9 mouse cellular contexts compared by ENCODE assay signal in the genomic region with DNA sequence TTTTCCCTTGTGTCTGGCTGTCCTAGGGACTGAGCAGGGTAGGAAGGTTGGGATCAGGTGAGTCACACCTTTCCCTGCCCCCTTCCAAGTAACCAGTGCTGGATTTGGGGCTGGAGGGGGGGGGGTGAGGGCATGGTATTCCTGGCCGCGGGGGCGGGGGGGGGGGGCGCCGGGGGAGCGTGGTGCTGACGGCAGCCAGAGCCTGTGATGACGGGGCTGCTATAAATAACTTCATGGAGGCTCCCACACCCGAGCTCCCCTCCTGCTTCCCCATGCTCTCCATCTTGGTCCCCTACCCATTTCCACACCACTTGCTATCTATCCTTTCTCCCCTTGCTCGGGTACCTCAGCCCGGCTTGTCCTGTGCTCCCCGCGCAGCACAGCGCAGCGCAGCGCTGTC. TPM values are rescaled to one million over a fixed set of nuclear protein-coding genes. Genes with fewer than 3 reads are reported as not detected.
A peak's percentile ranks its signal among the peaks of the same experiment; 100 is the strongest.
DNase-seq lines count a peak whose midpoint lies in the region; ATAC-seq lines count a peak whose summit lies in the region.
"Had no signal": no experiment of that assay in that cellular context is flagged by ENCODE, and none has a peak within 500 bp of the region (broad histone marks: within the 10 kb centered on the region; RNA-seq: fewer than 3 reads in every experiment).

No protein-coding gene starts in this region.

- H3K9me3 ChIP-seq in megakaryocyte, embryonic 14.5 days, result no peaks in the 10 kb centered on the region
- no peaks in the 10 kb centered on the region for H3K9me3 ChIP-seq in limb, embryonic 12.5 days
- no peaks in the 10 kb centered on the region for H3K9me3 ChIP-seq in stomach, embryonic 16.5 days (replicated peaks; ENCODE audit: control insufficient read depth, low read length)

- H3K27ac ChIP-seq in limb, embryonic 12.5 days, result peak overlapping the region; percentile 72
- H3K27ac ChIP-seq in stomach, embryonic 16.5 days (ENCODE audit: low read length), result no peak overlapping the region

- peak overlapping the region; percentile 62 for H3K4me3 ChIP-seq in megakaryocyte, embryonic 14.5 days (replicated peaks)
- peak overlapping the region; percentile 46 for H3K4me3 ChIP-seq in limb, embryonic 12.5 days (replicated peaks)
- H3K4me3 ChIP-seq in stomach, embryonic 16.5 days (replicated peaks; ENCODE audit: low read length), result no peak overlapping the region

- H3K4me1 ChIP-seq in megakaryocyte, embryonic 14.5 days, result peaks cover 85% of the 10 kb centered on the region
- peaks cover 51% of the 10 kb centered on the region for H3K4me1 ChIP-seq in limb, embryonic 12.5 days (replicated peaks)
- peaks cover 40% of the 10 kb centered on the region for H3K4me1 ChIP-seq in stomach, embryonic 16.5 days (ENCODE audit: control insufficient read depth, insufficient read depth, low read length)

- H3K9ac ChIP-seq in limb, embryonic 12.5 days (replicated peaks), result peak overlapping the region; percentile 66
- peak overlapping the region; percentile 12 for H3K9ac ChIP-seq in stomach, embryonic 16.5 days (ENCODE audit: low read length)

- peaks cover 44% of the 10 kb centered on the region for H3K27me3 ChIP-seq in megakaryocyte, embryonic 14.5 days (replicated peaks)
- H3K27me3 ChIP-seq in limb, embryonic 12.5 days, result no peaks in the 10 kb centered on the region; the same call in 1 of the 2 replicates
- H3K27me3 ChIP-seq in stomach, embryonic 16.5 days (ENCODE audit: control insufficient read depth, insufficient read depth, low read length), result no peaks in the 10 kb centered on the region

- 17% methylated on average over 11 of the region's 16 CpGs for WGBS in limb, embryonic 12.5 days
- WGBS in stomach, embryonic 16.5 days, result 9% methylated on average over 15 of the region's 16 CpGs

- peak overlapping the region; percentile 92 for H3K4me2 ChIP-seq in limb, embryonic 12.5 days
- H3K4me2 ChIP-seq in stomach, embryonic 16.5 days (ENCODE audit: low read depth, low read length), result peak overlapping the region; percentile 17; the same call in 1 of the 2 replicates

- ATAC-seq in megakaryocyte, adult 5-6 weeks (ENCODE audit: poor library complexity, severe bottlenecking), result no peak
- ATAC-seq in limb, embryonic 12.5 days (ENCODE audit: insufficient number of reproducible peaks, insufficient read depth, low FRiP score, low TSS enrichment, low read depth), result no peak
- ATAC-seq in stomach, embryonic 16.5 days (ENCODE audit: insufficient read depth, low FRiP score), result no peak

- peak; percentile 25 for DNase-seq in embryo, embryonic 11 days
- DNase-seq in embryo, embryonic 10 days (ENCODE audit: low spot score), result no peak
- no peak for DNase-seq in cerebellum, postnatal 14 days
- DNase-seq in urinary bladder, postnatal 4 days (ENCODE audit: low spot score in 2 of 2), result no peak
- DNase-seq: kidney, postnatal 14 days had no signal

- H3K36me3 ChIP-seq in megakaryocyte, embryonic 14.5 days (replicated peaks; ENCODE audit: low read length), result peaks cover 30% of the 10 kb centered on the region
- H3K36me3 ChIP-seq in limb, embryonic 12.5 days, result peaks cover 43% of the 10 kb centered on the region
- 0 out of 2 replicates have a peak, but pooled peaks cover 3% of the 10 kb centered on the region for H3K36me3 ChIP-seq in stomach, embryonic 16.5 days (ENCODE audit: control insufficient read depth, insufficient read depth, low read length)

RNA-seq across cellular contexts. Expression of a gene that starts 12.7 kb away (rescaled TPM):
- polyA plus RNA-seq in megakaryocyte, embryonic 14.5 days (2012; ENCODE audit: insufficient read depth, low replicate concordance), result 3.0 and 4.4 TPM in 2 replicates
- 1.6 and 3.9 TPM in 2 replicates for total RNA-seq in megakaryocyte, adult 5-6 weeks (2015)
- total RNA-seq in megakaryocyte, adult 5-6 weeks (2017), result 0.33 and 0.89 TPM in 2 replicates
- 3.4 and 4.0 TPM in 2 replicates for polyA plus RNA-seq in limb, embryonic 12.5 days (2016; fragmentation: Nextera tagmentation; extraction: Ambion mirVana)
- 1.3 and 1.6 TPM in 2 replicates for polyA plus RNA-seq in stomach, embryonic 16.5 days (2015; fragmentation: Nextera tagmentation; extraction: Ambion mirVana)

RNA-seq across cellular contexts. Expression of a gene that starts 14.4 kb away (rescaled TPM):
- polyA plus RNA-seq in megakaryocyte, embryonic 14.5 days (2012; ENCODE audit: insufficient read depth, low replicate concordance), result 396 and 1,059 TPM in 2 replicates
- 138 and 155 TPM in 2 replicates for total RNA-seq in megakaryocyte, adult 5-6 weeks (2015)
- total RNA-seq in megakaryocyte, adult 5-6 weeks (2017), result 56.9 and 73.0 TPM in 2 replicates
- polyA plus RNA-seq in limb, embryonic 12.5 days (2016; fragmentation: Nextera tagmentation; extraction: Ambion mirVana), result 173 and 188 TPM in 2 replicates
- 173 and 178 TPM in 2 replicates for polyA plus RNA-seq in stomach, embryonic 16.5 days (2015; fragmentation: Nextera tagmentation; extraction: Ambion mirVana)

RNA-seq across cellular contexts. Expression of a gene that starts 19.2 kb away (rescaled TPM):
- 2.3 and 4.1 TPM in 2 replicates for polyA plus RNA-seq in megakaryocyte, embryonic 14.5 days (2012; ENCODE audit: insufficient read depth, low replicate concordance)
- 4.5 and 4.7 TPM in 2 replicates for total RNA-seq in megakaryocyte, adult 5-6 weeks (2015)
- 13.3 and 14.4 TPM in 2 replicates for total RNA-seq in megakaryocyte, adult 5-6 weeks (2017)
- polyA plus RNA-seq in limb, embryonic 12.5 days (2016; fragmentation: Nextera tagmentation; extraction: Ambion mirVana), result 15.8 and 17.8 TPM in 2 replicates
- 14.1 and 14.8 TPM in 2 replicates for polyA plus RNA-seq in stomach, embryonic 16.5 days (2015; fragmentation: Nextera tagmentation; extraction: Ambion mirVana)

RNA-seq across cellular contexts. Expression of a gene that starts 20.9 kb away (rescaled TPM):
- 31.7 and 44.3 TPM in 2 replicates for polyA plus RNA-seq in megakaryocyte, embryonic 14.5 days (2012; ENCODE audit: insufficient read depth, low replicate concordance)
- total RNA-seq in megakaryocyte, adult 5-6 weeks (2015), result 11.6 and 11.7 TPM in 2 replicates
- 10.6 and 15.5 TPM in 2 replicates for total RNA-seq in megakaryocyte, adult 5-6 weeks (2017)
- polyA plus RNA-seq in limb, embryonic 12.5 days (2016; fragmentation: Nextera tagmentation; extraction: Ambion mirVana), result 10.7 and 12.5 TPM in 2 replicates
- polyA plus RNA-seq in stomach, embryonic 16.5 days (2015; fragmentation: Nextera tagmentation; extraction: Ambion mirVana), result 7.3 and 7.7 TPM in 2 replicates

RNA-seq across cellular contexts. Expression of a gene that starts 36.8 kb away (rescaled TPM):
- 8.0 and 12.1 TPM in 2 replicates for polyA plus RNA-seq in megakaryocyte, embryonic 14.5 days (2012; ENCODE audit: insufficient read depth, low replicate concordance)
- total RNA-seq in megakaryocyte, adult 5-6 weeks (2015), result 4.1 and 4.5 TPM in 2 replicates
- total RNA-seq in megakaryocyte, adult 5-6 weeks (2017), result 10.8 and 13.8 TPM in 2 replicates
- polyA plus RNA-seq in limb, embryonic 12.5 days (2016; fragmentation: Nextera tagmentation; extraction: Ambion mirVana), result 9.5 and 10.5 TPM in 2 replicates
- 6.4 and 6.9 TPM in 2 replicates for polyA plus RNA-seq in stomach, embryonic 16.5 days (2015; fragmentation: Nextera tagmentation; extraction: Ambion mirVana)
